Mouse (Mus musculus): ENCODE measurements at regions not wholly inside any gene's neighbourhood (a gene's known extent, or its start where the extent isn't known, plus 50 kb on each side); places are given as distances from the start of the nearest gene placed in this dataset.
A peak's percentile ranks its signal among the peaks of the same experiment; 100 is the strongest.

DNA sequence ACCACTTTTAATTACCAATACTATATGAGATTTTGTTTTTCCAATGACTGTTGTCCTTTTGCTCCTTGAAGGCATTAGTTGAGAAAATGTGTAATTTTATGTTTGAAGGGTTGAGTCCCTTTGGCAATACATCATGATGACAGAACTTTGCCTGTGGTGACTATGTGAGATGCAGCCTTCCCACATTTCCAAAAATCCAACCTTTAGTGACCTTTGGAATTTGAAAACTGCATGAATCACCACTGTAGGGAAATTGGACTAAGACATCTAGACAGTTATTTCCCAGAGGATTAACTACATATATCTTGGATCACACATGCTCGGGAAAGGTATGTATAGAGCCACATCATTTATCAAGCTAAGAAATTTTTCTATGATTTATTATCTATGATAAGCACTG is 57.7 kb downstream of the Fbxo5 start:
- Histone ChIP-seq H3K9me3 (no peaks in the 10 kb centered on the region), H3K4me3 (no peak overlapping the region), H3K4me1 (replicated peaks) (no peaks in the 10 kb centered on the region), H3K27ac (no peak overlapping the region), H3K27me3 (no peaks in the 10 kb centered on the region), H3K9ac (no peak overlapping the region), H3K36me3 (no peaks in the 10 kb centered on the region), H3K4me2 (no peak overlapping the region)
- WGBS = 91% methylated on average over 1 of the region's 1 CpGs
- ATAC-seq (ENCODE audit: low FRiP score) = no peak

DNA sequence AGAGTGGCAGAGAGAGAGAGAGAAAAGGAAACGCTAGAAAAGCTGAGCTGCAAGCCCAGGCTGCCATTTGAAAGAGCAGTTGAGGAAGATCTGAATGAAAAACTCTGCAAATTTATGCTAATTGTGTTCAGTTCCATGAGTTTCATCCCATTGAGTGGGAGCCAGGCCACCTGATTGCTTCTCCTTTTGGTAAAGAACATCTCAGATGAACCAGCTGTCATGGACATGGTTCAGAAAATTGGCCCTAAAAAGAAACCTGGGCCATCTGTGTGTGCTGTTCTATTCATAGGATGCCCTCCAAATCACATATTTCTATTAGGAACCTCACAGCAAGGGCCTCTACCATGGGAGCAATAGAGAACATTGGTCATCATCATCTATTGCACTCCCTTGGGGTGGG is 70.3 kb downstream of the Fbxo5 start:
- ATAC-seq (ENCODE audit: low FRiP score) = no peak
- H3K4me3 ChIP-seq = no peak overlapping the region
- 84% methylated on average over 1 of the region's 1 CpGs for WGBS

DNA sequence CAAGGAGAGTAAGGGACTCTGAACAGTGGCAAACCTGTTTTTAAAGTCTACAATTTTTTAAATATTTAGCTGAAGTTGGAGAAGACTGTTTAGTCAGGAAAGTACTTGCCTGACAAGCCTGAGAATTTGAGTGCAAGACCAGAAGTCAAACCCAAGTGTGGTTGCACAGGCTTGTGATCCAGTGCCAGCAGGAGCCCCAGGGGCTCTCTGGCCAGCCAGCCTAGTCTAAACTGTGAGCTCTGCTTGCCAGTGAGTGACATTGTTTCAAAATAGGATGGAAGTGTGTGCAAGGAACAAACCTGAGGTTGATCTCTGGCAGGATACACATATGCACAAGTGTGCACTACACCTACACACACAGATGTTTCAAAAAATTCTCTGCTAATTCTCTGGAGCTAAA is 60.8 kb downstream of the Vip start:
- no peaks in the 10 kb centered on the region for H3K27me3 ChIP-seq
- ATAC-seq (ENCODE audit: low FRiP score) = no peak
- H3K36me3 ChIP-seq = no peaks in the 10 kb centered on the region
- no peaks in the 10 kb centered on the region for H3K9me3 ChIP-seq
- H3K4me3 ChIP-seq = no peak overlapping the region
- no peaks in the 10 kb centered on the region for H3K4me1 ChIP-seq (replicated peaks)
- no peak overlapping the region for H3K9ac ChIP-seq
- H3K4me2 ChIP-seq = no peak overlapping the region
- H3K27ac ChIP-seq = no peak overlapping the region

More for the DNA sequence above, 70.3 kb downstream of the Fbxo5 start:
- Histone ChIP-seq H3K36me3 (no peaks in the 10 kb centered on the region), H3K9me3 (no peaks in the 10 kb centered on the region), H3K4me2 (no peak overlapping the region), H3K9ac (no peak overlapping the region), H3K4me1 (replicated peaks) (no peaks in the 10 kb centered on the region), H3K27me3 (no peaks in the 10 kb centered on the region), H3K27ac (no peak overlapping the region)

DNA sequence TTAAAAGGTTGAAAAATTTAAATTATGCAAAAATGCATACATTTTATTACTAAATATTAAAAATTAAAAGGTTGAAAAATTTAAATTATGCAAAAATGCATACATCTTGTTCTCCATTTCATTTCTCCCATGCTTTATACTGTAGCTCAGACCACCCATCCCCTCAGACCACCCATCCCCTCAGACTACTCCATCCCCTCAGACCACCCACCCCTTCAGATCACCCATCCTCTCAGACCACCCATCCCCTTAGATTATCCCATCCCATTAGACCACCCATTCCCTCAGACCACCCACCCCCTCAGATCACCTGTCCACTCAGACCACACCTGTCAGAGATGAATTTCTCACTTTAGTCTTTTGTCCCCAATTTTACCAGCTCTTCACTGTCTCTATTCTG is 58.4 kb downstream of the Vip start:
- Histone ChIP-seq H3K4me3 (no peak overlapping the region), H3K27me3 (no peaks in the 10 kb centered on the region), H3K9me3 (no peaks in the 10 kb centered on the region), H3K4me1 (replicated peaks) (no peaks in the 10 kb centered on the region), H3K36me3 (no peaks in the 10 kb centered on the region), H3K9ac (no peak overlapping the region), H3K4me2 (no peak overlapping the region), H3K27ac (no peak overlapping the region)
- ATAC-seq (ENCODE audit: low FRiP score) = 0 out of 2 replicates have a peak, but pooled peaks have one; percentile 52
